Mouse (Mus musculus): ENCODE results near the gene Gabbr1.

Gabbr1 gene

GRCm38 (mm10) chr17:37075766-37076165 lies 30.0 kb downstream of the Gabbr1 start:
- DNase-seq (ENCODE audit: low spot score) = no peak

GRCm38 (mm10) chr17:37078193-37078592 lies 32.4 kb downstream of the Gabbr1 start:
- no peak for DNase-seq (ENCODE audit: low spot score)

- no peak for DNase-seq (ENCODE audit: low spot score)
Observed at GRCm38 (mm10) chr17:37078990-37079389, 33.2 kb downstream of the Gabbr1 start.

- no peak for DNase-seq (ENCODE audit: low spot score)
Observed at GRCm38 (mm10) chr17:37080119-37080518, 34.4 kb downstream of the Gabbr1 start.

GRCm38 (mm10) chr17:37081659-37082058 lies 35.9 kb downstream of the Gabbr1 start:
- DNase-seq (ENCODE audit: low spot score) = no peak

- DNase-seq (ENCODE audit: low spot score) = no peak
Observed at GRCm38 (mm10) chr17:37083327-37083726, 37.6 kb downstream of the Gabbr1 start.

- DNase-seq (ENCODE audit: low spot score) = no peak
Observed at GRCm38 (mm10) chr17:37084632-37085031, 38.9 kb downstream of the Gabbr1 start.

GRCm38 (mm10) chr17:37085545-37085944 lies 39.8 kb downstream of the Gabbr1 start:
- DNase-seq (ENCODE audit: low spot score) = no peak

GRCm38 (mm10) chr17:37088399-37088798 lies 42.6 kb downstream of the Gabbr1 start, which contains the start of gene Olfr90:
Olfr90 (minus strand) TSS chr17:37088499.
- no peak for DNase-seq (ENCODE audit: low spot score)

- no peak for DNase-seq (ENCODE audit: low spot score)
Observed at GRCm38 (mm10) chr17:37092198-37092597, 46.4 kb downstream of the Gabbr1 start.

- no peak for DNase-seq (ENCODE audit: low spot score)
Observed at GRCm38 (mm10) chr17:37093289-37093688, 47.5 kb downstream of the Gabbr1 start.

- no peak for DNase-seq (ENCODE audit: low spot score)
Observed at GRCm38 (mm10) chr17:37098178-37098577, 52.4 kb downstream of the Gabbr1 start, which contains the start of gene Olfr91. Olfr91 (minus strand) TSS chr17:37098278.

GRCm38 (mm10) chr17:37119988-37120387 lies 74.2 kb downstream of the Gabbr1 start, which contains the start of gene Olfr92:
Olfr92 (minus strand) TSS chr17:37120088.
- no peak for DNase-seq (ENCODE audit: low spot score)

All from left cerebral cortex, adult 11 months (tissue).